Mouse (Mus musculus) v-Abl transformed pro-B cells (cell line): Measurements from ENCODE around the gene H13.

Experiments used
- in situ Hi-C, 2 experiments: fragments of 400-800 bp; cut with MboI; formaldehyde crosslinking; loops; one replicate each; pipeline ENCODE4 v1.15.1; 2025; ENCODE audit not compliant: unreplicated experiment in 2 of 2

Gene H13

DNA sequence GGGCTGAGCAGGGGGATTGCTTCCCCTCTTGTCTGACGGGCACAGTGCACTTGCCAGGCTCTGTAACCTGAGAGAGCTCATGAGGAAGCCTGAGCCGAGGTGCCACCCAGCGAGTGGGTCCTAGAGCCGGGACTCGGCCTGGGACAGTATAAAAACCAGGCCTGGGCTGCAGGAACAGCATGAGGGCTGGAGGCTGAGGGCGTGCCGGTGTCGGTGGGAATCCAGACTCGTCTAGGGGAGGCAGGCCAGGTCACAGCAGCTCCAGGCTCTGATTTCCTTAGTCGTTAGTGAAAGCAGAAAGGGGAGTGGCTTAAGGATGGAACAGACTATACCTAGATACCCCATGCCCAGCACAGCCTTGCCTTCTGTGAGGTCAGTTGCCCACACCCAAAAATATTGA is 26.8 kb downstream of the H13 start:
- in situ Hi-C loops = loop anchor here in 1 of 2 experiments (5.0 to 10.0 kb wide), 2 partner anchors 71 to 81 kb away; no protein-coding TSS in a partner anchor

DNA sequence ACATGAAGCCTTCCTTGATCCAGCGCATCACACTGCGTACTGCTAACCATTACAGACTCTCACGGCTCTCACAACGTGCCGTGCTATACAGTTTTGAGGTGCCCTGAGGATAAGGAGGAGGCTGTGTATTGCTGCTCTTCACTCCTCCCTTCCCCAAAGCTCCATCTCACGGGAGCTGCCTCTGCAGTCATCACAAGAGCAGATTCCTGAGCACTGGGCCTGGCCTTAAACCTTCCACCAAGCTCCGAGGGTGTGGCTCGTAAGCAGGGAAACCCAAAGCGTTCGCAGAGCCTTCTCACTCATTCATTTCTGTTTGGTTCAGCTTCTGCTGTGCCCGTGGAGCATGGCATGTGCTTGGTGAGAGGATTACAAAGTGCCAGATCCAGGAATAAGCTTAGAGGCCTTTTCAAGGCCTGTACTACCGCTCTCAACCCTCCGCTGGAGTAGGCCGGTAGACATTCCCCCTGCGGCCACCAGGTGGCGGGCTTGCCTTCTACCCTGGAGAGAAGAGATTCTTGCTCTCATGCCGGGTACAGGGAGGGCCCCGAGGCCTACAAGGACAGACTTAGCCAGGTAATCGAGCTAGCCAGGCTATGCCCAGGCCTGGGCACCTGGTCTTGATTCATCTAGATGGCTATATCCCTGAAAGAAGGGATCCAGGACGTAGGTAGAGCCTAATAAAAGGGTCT is 27.4 kb downstream of the H13 start:
- in situ Hi-C loops = loop anchor here in 1 of 2 experiments (5.0 to 10.0 kb wide), 2 partner anchors 71 to 82 kb away; no protein-coding TSS in a partner anchor

DNA sequence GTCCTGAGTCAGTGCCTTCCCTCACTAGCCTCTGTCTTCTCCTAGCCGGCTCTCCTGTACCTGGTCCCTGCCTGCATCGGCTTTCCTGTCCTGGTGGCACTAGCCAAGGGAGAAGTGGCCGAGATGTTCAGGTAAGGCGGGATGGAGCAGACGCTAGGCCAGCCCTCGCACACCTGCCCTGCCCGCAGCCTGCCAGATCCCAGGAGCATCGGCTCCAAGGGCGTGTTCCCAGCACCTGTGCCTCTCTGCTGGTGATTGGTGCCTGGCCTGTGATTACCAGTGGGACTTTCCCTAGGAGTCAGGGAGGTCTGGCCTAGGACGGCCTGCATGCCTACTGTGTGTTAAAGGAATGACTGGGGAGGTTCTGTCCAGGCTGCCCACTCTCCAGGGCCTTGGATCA is 30.9 kb downstream of the H13 start:
- in situ Hi-C loops = loop anchor here in 1 of 2 experiments (5.0 kb wide), 2 partner anchors 37 to 67 kb away; partner anchors contain the start of gene Id1

DNA sequence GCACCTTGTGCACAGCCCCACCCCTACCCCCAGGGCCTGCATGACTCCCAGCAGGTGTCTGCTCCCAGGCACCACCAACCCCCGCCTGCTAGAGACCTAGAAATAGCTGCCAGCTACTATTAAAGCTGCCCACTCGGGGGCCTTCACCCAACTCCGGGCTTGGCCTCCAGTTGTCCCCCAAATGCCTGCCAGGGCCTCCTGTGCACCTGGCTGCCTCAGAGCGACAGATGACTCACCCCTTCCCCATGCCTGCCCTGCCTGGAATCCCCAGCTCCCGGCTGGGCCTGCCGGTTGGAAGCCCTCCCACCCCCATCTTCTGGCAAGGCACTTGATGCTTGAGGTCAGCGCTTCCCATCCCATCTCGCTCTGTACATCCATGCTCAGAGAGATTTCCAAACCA is 31.5 kb downstream of the H13 start:
- in situ Hi-C loops = loop anchor here in 1 of 2 experiments (5.0 kb wide), 2 partner anchors 37 to 67 kb away; partner anchors contain the start of gene Id1

DNA sequence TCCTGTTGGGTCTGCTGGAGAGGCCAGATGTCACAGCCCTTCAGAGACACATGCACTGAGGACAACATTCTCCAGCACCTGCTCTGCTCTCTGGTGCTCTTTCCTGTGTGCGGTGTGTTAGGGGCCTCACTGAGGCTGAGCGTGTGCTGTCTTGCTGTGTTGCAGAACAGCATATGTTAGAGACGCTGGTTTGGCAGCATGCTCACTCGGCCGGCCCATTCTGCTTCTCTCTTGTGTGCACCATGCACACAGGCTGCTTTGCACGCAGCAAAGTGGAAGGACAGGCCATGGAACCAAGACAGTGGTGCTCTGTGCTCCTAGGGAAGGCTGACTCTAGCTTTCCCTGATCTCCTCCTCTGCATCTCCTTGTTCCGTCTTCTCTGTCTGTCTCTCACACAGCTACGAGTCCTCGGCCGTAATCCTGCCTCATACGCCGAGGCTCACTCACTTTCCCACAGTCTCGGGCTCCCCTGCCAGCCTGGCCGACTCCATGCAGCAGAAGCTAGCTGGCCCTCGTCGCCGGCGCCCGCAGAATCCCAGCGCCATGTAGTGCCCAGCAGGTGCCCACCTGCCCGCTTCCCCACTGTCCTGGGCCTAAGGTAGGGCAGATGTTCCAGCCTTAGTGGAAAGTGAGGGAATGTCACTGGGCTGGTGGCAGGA is 34.5 kb downstream of the H13 start:
- in situ Hi-C loops = loop anchor here in 1 of 2 experiments (5.0 kb wide), 2 partner anchors 34 to 64 kb away; partner anchors contain the start of gene Id1

DNA sequence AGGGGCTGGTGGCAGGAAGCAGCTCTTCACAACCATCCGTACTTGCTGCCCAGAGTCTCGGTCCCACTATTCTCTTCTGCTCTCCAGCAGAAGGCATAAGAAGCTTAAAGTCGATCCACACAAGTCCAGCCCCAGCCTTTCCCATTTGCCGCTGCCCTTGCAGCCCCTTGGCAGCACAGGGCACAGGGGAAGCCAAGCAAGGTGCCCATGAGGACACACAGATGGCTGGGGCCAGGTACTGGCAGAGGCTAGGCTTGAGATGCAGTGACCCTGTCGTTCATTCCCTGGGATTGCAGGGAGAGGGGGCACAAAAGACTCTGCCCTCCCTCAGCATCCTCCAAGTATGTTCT is 35.0 kb downstream of the H13 start:
- in situ Hi-C loops = loop anchor here in 1 of 2 experiments (5.0 kb wide), 2 partner anchors 33 to 63 kb away; partner anchors contain the start of gene Id1

DNA sequence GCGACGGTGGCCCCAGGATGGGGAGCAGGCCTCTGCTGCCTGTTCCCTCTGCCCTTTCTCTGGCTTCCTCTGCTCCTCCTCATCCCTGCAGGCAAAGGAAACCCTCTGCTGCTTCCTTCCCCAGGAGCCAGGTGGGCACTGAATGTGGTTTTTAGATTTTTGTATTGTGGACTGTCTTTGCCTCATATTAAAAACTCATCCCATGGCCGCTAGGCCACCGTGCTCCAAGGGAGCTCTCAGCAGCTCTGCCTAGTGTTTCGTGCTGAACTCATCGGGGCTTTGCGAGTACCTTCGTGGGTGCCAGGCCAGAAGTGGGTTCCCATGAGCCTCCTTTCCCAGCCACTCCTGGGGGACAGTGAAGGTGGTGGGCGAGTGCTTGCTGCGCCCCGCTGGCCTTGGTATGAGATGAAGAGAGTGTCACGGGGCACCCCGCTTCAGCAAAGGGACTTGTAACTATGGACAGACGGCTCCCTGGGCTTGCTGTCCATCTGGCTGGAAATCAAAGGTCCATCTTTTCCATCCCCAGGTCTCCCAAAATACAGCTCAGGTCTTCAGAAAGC is 35.6 kb downstream of the H13 start:
- in situ Hi-C loops = loop anchor here in 1 of 2 experiments (5.0 kb wide), 2 partner anchors 32 to 62 kb away; partner anchors contain the start of gene Id1

DNA sequence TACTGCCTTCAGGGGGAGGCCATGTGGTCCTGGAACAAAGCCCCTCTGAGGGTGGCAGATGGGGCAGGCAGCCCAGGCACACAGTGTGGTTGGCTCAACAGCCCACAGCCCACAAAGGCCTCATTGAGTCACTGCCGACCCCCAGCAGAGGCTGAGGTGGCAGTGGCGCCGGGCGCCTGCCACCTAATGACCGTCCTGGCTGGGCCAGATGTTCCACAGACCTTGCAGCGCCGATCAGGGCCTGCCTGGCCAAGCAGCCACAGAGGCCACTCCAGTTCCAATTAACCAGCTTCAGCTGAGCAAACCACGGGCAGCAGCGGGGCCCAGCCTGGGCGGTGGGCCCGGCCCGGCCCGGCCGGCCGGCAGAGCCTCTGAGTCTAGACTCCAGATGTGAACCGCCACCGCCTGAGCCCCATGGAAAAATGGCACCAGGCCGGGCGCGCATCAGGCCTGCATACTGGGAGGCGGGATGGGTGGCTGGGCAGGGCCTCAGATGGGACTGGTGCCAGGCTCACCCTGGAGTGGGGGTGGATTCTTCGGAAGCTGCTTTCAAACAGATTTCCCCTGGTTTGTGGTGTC is 36.8 kb downstream of the H13 start:
- in situ Hi-C loops = no loop called here

DNA sequence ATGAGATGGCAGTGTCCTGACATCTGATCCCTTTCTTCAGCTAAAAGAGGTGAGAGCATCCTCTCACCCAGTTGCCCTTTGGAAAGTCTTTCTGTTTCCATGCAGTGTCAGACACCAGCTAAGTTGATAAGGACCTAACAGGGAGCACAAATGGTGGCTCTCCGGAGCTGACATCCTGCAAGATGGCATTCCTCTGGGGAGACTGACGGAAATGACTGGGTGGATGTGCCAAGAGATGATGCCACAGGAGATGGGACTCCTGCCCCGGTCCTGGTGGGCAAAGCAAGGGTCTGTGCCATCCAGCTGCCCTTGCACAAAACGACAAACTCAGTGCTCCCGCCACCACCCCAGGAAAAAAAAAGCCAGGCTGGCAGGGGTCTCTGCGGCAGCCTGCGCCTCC is 37.9 kb downstream of the H13 start:
- in situ Hi-C loops = no loop called here

DNA sequence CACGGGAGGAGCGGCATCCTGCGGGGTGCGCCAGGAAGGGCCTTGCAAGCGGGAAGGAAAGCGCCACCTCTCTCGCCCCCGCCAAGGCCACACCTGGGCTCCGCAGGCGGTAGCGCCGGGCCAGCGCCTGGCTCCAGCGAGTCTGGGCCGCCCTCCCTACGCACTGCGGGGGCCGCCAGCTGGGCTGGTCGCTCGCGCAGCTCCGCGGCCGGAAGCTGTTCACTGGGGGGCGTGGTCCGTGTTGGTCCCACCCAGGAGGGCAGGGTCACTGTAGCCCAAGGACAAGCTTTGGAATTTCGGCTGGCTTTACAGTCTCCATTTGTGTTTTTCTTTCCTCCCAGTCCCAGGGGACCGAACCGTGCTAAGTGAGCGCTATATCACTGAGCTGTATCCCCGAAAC is 38.4 kb downstream of the H13 start:
- in situ Hi-C loops = no loop called here

DNA sequence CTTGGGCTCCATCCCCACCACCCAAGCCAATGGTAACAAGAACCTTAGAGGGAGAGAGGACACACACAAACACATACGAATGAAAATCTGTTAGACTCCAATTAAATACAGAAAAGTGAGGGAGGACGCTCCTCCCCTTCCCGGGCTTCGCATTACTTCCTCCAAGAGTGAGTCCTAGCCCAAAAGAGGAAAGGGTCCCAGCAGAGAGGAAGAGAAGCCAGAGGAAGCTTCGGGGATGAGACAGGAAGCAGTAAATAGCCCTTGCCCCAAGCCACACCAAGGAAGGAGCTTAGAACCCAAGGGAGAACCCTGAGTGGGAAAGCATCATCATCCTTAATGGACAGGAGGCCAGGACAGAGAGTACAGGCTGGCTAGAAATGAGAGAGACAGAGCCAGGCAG is 39.8 kb downstream of the H13 start:
- in situ Hi-C loops = no loop called here

DNA sequence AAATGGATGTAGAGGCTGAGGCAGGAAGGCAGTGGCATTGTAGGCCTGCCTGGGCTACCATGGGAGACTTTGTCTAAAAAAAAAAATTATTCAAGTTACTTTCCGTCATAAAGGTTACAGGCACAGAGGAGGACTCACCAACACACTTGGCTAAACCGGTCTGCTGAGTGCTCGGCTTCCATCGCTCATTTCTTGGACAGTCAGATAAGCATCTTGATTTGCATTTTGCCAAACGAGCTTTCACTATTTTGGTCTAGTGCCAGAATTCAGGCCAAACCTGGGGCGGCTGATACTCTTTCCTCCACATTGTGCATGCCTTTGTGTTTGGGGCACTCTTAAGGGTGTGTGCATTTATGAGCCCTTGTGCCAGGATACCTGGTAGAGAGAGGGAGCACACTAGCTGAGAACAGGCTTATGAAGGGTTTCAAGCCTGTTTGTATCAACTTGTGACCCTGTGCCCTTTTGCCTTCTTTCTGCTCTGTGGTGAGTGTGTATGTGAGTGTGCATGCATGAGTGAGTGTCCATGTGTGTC is 47.0 kb downstream of the H13 start:
- in situ Hi-C loops = no loop called here

DNA sequence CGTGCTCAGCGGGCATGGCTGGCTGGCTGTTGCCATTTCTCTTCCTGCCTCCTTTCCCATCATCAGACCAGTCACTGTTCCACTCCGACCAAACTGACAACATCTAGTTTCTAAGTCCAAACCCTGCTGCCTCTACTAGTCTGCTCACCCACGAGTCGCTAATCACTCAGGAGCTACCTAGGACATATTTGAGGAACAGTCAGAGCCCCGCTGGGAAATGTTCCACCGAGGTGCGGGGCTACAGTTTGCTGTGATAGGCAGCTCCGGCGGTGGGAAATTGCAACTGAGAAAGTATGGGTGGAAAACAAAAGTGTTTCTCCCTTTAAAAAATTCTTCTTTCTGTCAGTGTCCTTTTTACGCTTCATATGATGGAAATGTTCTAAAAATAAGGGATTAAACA is 48.4 kb downstream of the H13 start:
- in situ Hi-C loops = no loop called here

DNA sequence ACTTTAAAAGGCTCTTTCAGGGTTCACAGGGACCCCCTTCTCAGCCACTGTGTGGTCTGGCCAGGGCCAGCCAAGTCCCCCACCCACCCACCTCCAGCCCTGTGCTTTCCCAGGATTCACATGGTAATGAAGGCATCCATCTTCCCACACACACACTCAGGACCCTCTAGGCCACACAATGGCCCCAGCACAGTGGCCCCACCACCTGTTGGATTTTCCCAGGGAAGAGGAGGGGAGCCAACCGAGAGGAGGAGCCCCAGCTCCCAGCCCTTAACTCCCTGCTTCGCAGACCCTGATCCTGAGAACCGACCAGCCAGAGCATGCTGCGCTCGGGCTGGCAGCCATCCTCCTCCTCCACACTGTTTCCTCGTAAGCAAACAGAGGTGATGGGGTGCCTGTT is 48.8 kb downstream of the H13 start:
- in situ Hi-C loops = no loop called here

DNA sequence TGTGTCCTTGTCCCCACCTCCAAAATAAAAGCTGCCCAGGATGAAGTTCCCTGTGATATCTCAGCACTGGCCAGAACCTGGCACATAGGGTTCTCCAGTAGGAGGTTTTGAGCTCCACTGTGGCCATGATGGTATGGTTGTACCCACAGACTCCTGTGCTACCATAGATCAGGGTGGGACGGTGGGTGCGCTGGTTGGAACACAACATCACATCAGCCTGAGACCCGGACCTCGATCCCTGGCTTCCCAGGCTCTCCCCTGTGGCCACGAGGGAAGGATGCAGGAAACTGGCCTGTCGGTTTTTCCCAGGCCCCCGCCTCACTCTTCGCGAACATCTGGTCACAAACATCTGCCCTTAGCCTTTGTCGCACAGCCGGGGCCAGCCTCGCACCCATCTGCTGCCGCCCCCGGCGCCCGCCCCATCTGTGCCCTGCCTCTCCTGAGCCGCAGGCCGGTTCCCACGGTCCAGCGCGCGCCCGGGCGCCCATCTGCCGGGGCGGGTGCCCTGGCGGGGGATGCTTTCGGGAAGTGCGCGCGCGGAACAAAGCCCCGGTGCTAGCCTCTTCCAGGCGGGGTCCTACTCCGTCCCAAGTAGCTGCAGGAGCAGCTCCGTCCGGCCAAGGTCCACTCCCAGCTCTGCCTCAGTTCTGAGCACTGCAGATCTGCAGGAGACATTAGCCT is 54.5 kb downstream of the H13 start:
- in situ Hi-C loops = no loop called here

DNA sequence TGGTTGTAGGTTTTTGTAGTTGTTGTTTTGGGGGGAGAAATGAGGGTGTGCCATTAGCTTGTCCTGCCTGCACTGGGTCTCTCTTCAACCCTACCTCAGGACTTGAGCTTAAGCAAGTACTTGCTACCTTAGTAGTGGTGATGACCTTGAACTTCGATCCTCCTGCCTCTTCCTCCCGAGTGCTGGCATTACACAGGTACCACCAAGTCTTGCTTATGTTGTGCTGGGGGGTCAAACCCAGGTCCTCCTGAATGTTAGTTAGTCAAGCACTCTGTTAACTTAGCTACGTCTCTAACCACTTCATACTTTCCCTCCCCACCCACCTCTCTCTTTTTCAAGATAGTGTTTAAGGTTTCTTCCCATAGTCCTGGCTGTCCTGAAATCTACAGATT is 55.1 kb downstream of the H13 start:
- in situ Hi-C loops = no loop called here

DNA sequence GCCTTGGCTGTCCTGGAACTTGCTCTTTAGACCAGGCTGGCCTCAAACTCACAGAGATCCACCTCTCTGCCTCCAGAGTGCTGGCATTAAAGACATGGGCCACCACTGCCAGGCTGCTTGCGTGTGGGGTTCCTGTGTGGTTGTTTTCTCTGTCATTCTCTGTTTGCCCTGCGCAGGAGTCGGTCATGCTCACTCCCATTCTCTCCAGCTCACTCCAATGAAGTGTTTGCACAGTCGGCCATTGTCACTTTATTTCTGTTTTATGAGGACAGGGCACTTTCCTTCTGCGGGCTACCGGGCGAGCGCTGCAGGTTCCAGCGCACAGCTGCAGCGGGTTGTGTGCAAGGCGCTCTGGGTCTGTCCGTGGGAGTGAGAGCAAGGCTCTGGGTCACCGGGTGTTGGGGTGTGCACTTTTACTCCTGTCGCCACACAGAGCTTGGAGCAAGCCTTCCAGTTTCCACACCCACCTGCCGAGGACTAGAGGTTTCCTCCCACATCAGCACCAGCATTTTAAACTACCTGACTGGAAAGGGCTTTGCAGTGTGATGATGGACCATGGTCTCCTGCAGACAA is 56.0 kb downstream of the H13 start:
- in situ Hi-C loops = no loop called here

DNA sequence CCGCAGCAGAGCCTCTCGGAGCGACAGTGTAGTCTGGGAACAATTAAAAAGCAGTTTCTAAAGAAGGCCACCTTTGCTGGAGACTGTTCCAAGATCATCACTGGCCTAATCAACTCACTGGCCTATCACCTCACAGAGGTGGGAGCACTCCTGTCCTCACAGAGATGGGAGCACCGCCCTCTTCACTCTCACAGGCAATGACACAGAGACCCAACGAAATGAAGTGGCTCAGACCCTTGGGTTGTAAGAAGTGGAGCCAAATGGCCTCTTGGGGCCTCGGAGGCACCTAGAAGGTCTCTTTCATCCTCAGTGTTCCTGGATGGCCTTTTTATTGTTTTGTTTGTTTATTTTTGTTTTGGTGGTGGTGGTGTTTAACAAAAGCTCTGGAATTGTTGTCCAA is 57.0 kb downstream of the H13 start:
- in situ Hi-C loops = no loop called here

DNA sequence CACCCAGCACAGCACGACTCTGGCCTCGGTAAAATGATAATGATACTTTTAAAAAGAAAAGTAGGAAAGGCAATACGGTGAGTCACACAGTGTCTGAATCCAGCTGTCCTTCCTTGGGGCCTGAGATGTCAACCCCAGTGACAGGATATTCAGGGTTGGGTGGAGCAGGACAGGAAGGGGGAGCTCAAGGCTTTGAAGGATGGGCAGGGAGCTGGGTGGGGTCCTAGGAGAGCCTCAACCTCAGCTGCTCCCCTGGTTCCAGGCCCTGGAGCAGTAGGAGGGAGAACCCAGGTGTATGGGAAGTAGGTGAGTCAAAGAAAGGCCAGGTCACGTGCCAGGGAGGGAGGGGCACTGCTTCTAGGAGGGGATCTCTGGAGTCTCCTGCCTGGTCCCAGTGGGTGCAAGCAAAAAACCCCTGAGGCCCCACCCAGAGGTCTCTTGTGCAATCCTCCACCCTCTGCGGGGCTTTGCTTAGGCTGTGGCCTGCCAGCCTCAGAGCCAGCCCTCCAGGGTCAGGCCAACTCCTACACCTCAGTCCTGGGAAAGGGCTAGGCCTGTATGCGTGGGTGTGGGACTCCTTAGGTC is 57.6 kb downstream of the H13 start:
- in situ Hi-C loops = no loop called here
